Mouse (Mus musculus) embryonic facial prominence, embryonic 13.5 days (tissue): ENCODE results near the gene Ipmk. TPM values are rescaled to one million over a fixed set of nuclear protein-coding genes. Genes with fewer than 3 reads are reported as not detected.

Source experiments
- ATAC-seq: fragments of 200-750 bp; cut with Nextera tagmentation; 2 replicates; pipeline ENCODE4 v1.8.0; 2017; ENCODE audit warnings: low read depth; ENCODE audit not compliant: insufficient number of reproducible peaks, insufficient read depth, low FRiP score, low TSS enrichment
- H3K27ac ChIP-seq: fragments of 300-500 bp; sonication (generic); 2 replicates; pipeline ENCODE4 v1.5.1; 2015; ENCODE audit warnings: moderate library complexity, mild to moderate bottlenecking, inconsistent platforms
- H3K27me3 ChIP-seq: fragments of 300-500 bp; sonication (generic); 2 replicates; pipeline ENCODE4 v1.6.1; 2015; ENCODE audit warnings: mild to moderate bottlenecking, inconsistent platforms
- H3K36me3 ChIP-seq: fragments of 300-500 bp; sonication (generic); 2 replicates; pipeline ENCODE4 v1.6.1; 2015; ENCODE audit warnings: mild to moderate bottlenecking, inconsistent platforms
- H3K4me1 ChIP-seq: fragments of 300-500 bp; sonication (generic); 2 replicates; pipeline ENCODE4 v1.6.1; 2015; ENCODE audit warnings: inconsistent platforms
- H3K4me2 ChIP-seq: fragments of 300-500 bp; sonication (generic); 2 replicates; pipeline ENCODE4 v1.6.1; 2015; ENCODE audit warnings: moderate library complexity, mild to moderate bottlenecking, inconsistent platforms
- H3K4me3 ChIP-seq: fragments of 300-500 bp; sonication (generic); 2 replicates; pipeline ENCODE4 v1.5.1; 2015; ENCODE audit warnings: mild to moderate bottlenecking, inconsistent platforms
- H3K9ac ChIP-seq: fragments of 300-500 bp; sonication (generic); 2 replicates; pipeline ENCODE4 v1.6.1; 2015; ENCODE audit warnings: mild to moderate bottlenecking, inconsistent platforms
- H3K9me3 ChIP-seq: fragments of 300-500 bp; sonication (generic); 2 replicates; pipeline ENCODE4 v1.6.1; 2016; ENCODE audit warnings: inconsistent platforms
- WGBS: fragments of 180-500 bp; shearing (Covaris S2); methylation state at CpG from one replicate; pipeline ENCODE4 v1.1.7; 2015; ENCODE audit warnings: mixed read lengths; 5-methylcytosine and 5-hydroxymethylcytosine counted together
- polyA plus RNA-seq: library from polyadenylated mRNA; unstranded; fragments of >200 nt; fragmentation: Nextera tagmentation; extraction: Ambion mirVana; gene quantifications from 2 replicates; pipeline ENCODE4 v1.2.1, GENCODE M21; 2015

The Ipmk gene
- polyA plus RNA-seq, 1 experiment from 2014 or later, result 10.3 TPM

DNA sequence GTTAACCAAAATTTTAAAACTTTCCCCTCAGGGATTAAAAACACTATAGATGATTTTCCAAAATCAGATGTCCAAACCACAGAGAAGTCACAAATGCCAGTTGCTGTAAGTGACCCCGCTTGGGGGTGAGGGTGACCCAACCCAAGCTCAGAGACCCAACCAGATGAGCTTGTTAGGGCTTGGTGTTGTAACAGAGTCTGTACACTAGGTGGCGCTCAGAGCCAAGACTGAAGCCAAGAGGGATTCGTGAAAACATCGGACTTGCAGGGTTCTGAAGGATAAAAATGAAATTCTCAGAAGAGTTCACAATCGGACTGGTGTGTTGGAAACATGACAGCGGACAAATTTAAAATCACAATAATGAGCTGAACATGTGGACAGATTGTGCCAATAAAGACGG is 20.8 kb upstream of the Ipmk start:
- no peak overlapping the region for H3K27ac ChIP-seq
- H3K9ac ChIP-seq, result no peak overlapping the region
- WGBS, result 13% methylated on average over 7 of the region's 7 CpGs
- no peak overlapping the region for H3K4me3 ChIP-seq
- no peak overlapping the region for H3K4me2 ChIP-seq
- no peaks in the 10 kb centered on the region for H3K4me1 ChIP-seq
- no peaks in the 10 kb centered on the region for H3K9me3 ChIP-seq
- H3K27me3 ChIP-seq, result no peaks in the 10 kb centered on the region
- peaks cover 23% of the 10 kb centered on the region for H3K36me3 ChIP-seq
- ATAC-seq, result no peak

DNA sequence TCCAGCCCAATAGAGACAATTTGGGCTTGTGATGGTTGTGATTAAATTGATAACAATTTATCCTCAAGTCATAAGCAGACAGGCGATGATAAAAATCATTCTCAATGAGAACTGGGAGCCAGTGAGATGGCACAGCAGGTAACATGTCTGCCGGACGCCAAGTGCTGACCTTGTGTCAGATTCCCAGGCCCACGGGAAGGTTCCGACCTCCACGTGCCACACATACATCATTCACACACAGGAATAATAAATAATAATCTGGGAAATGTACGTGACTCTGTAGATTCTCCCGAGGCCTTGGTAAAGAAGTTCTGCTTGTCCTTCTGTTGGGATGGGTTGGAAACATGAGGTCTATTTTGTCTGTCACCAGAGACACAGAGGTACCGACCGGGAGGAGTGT is 20.2 kb upstream of the Ipmk start:
- H3K4me3 ChIP-seq, result no peak overlapping the region
- no peak for ATAC-seq
- H3K36me3 ChIP-seq, result peaks cover 25% of the 10 kb centered on the region
- H3K9ac ChIP-seq, result no peak overlapping the region
- no peaks in the 10 kb centered on the region for H3K27me3 ChIP-seq
- H3K4me1 ChIP-seq, result no peaks in the 10 kb centered on the region
- no peak overlapping the region for H3K27ac ChIP-seq
- WGBS, result 91% methylated on average over 10 of the region's 10 CpGs
- no peaks in the 10 kb centered on the region for H3K9me3 ChIP-seq
- H3K4me2 ChIP-seq, result no peak overlapping the region

DNA sequence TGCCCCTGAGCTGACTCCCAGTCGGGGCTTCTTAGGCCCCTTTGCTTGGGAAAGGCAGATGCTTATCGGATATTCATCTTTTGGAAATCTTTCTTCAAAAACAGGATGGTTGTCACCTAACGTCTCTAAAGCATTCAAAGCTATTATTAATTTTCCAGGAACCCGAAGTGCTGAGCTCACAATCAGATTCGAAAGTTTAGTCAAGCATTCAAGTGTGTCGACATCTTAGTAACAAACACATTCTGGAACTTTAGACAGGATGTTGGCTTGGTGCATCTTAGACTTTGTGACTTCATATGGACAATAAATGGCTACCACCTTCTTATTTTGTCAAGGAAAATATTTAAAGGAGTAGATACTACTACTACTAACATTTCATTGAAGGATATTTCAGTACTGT is 19.2 kb upstream of the Ipmk start:
- no peak overlapping the region for H3K4me2 ChIP-seq
- H3K4me1 ChIP-seq, result no peaks in the 10 kb centered on the region
- H3K27me3 ChIP-seq, result no peaks in the 10 kb centered on the region
- H3K9me3 ChIP-seq, result no peaks in the 10 kb centered on the region
- ATAC-seq, result no peak
- no peak overlapping the region for H3K4me3 ChIP-seq
- WGBS, result 86% methylated on average over 6 of the region's 6 CpGs
- peaks cover 33% of the 10 kb centered on the region for H3K36me3 ChIP-seq
- H3K27ac ChIP-seq, result no peak overlapping the region
- H3K9ac ChIP-seq, result no peak overlapping the region

DNA sequence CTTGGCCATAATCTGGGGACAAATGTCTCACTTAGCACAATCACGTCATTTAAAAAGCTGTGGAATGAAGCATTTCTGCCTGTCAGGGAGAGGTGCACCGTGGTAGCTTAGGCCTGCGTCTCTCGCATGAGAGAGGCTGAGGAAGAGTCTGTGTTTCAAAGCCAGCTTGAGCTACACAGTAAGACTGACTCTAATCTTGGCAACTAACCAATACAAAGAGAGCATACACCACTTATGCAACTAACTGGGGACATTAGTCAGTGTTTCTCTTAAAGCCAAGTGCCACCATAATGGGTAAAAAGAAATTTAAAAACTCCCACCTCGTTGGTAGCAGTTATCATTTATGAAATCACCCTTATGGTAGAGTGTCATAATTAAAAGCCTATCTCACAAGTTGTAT is 18.7 kb upstream of the Ipmk start:
- no peak overlapping the region for H3K4me2 ChIP-seq
- no peak for ATAC-seq
- peaks cover 38% of the 10 kb centered on the region for H3K36me3 ChIP-seq
- H3K4me3 ChIP-seq, result no peak overlapping the region
- H3K27me3 ChIP-seq, result no peaks in the 10 kb centered on the region
- H3K27ac ChIP-seq, result no peak overlapping the region
- H3K9me3 ChIP-seq, result no peaks in the 10 kb centered on the region
- H3K4me1 ChIP-seq, result no peaks in the 10 kb centered on the region
- H3K9ac ChIP-seq, result no peak overlapping the region
- 87% methylated on average over 5 of the region's 5 CpGs for WGBS

DNA sequence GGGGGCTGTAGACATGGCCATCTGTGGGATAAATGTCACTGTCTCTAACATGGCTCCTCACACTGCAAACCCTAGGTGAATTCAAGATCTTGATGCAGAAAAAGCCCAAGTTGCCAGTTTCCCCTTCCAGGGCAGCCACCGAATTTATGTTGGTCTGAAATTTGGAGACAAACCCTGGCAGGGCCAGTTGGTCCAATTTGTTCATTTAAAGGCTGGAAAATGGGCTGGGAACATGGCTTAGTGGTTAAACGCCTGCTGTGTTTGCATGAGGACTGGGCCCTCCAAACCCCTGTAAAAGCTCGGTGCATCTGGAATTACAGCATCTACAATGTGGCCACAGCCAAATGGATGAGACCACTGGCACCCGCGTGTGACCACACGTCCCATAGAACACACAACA is 18.3 kb upstream of the Ipmk start:
- H3K36me3 ChIP-seq, result peaks cover 42% of the 10 kb centered on the region
- no peak overlapping the region for H3K4me3 ChIP-seq
- no peaks in the 10 kb centered on the region for H3K27me3 ChIP-seq
- H3K4me2 ChIP-seq, result no peak overlapping the region
- no peak for ATAC-seq
- H3K9ac ChIP-seq, result no peak overlapping the region
- WGBS, result 91% methylated on average over 6 of the region's 6 CpGs
- no peaks in the 10 kb centered on the region for H3K9me3 ChIP-seq
- no peak overlapping the region for H3K27ac ChIP-seq
- no peaks in the 10 kb centered on the region for H3K4me1 ChIP-seq

DNA sequence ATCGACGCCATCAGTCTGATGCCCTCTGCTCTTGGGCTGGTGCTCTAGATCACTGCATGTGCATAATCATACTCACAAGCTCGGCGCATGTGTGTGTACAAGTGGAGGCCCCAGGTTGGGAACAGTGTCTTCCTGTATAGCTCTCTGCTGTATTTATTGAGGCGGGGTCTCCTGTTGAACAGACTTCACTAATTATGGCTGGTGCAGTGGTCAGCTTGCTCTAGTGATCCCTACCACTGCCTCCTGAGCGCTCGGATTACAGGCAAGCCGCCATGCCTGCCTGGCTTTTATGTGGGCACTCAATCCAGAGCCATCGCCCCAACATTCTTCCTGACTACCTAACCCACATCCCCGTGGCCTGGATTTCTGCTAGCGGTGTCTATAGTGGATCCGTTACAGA is 17.5 kb upstream of the Ipmk start:
- H3K27me3 ChIP-seq, result no peaks in the 10 kb centered on the region
- H3K4me2 ChIP-seq, result no peak overlapping the region
- H3K9ac ChIP-seq, result no peak overlapping the region
- 93% methylated on average over 12 of the region's 12 CpGs for WGBS
- ATAC-seq, result no peak
- no peaks in the 10 kb centered on the region for H3K9me3 ChIP-seq
- H3K4me3 ChIP-seq, result no peak overlapping the region
- no peak overlapping the region for H3K27ac ChIP-seq
- H3K4me1 ChIP-seq, result no peaks in the 10 kb centered on the region
- peaks cover 49% of the 10 kb centered on the region for H3K36me3 ChIP-seq

DNA sequence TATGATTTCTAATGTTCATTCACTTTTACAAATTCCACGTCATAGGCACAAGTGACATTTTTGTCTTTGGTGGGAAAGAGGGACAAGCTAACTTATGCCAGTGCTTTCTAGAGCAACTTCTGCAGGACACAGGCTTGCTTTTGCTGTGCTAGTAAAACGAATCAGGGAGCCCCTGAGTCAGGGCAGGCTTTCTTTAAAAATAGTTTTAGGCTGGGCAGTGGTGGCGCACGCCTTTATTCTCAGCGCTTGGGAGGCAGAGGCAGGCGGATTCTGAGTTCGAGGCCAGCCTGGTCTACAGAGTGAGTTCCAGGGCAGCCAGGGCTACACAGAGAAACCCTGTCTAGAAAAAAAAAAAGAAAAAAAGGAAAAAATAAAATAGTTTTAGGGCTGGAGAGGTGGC is 15.7 kb upstream of the Ipmk start:
- H3K4me2 ChIP-seq, result no peak overlapping the region
- no peaks in the 10 kb centered on the region for H3K9me3 ChIP-seq
- no peaks in the 10 kb centered on the region for H3K27me3 ChIP-seq
- peaks cover 63% of the 10 kb centered on the region for H3K36me3 ChIP-seq
- no peak overlapping the region for H3K27ac ChIP-seq
- H3K9ac ChIP-seq, result no peak overlapping the region
- H3K4me3 ChIP-seq, result no peak overlapping the region
- no peak for ATAC-seq
- H3K4me1 ChIP-seq, result no peaks in the 10 kb centered on the region
- WGBS, result 95% methylated on average over 7 of the region's 7 CpGs

DNA sequence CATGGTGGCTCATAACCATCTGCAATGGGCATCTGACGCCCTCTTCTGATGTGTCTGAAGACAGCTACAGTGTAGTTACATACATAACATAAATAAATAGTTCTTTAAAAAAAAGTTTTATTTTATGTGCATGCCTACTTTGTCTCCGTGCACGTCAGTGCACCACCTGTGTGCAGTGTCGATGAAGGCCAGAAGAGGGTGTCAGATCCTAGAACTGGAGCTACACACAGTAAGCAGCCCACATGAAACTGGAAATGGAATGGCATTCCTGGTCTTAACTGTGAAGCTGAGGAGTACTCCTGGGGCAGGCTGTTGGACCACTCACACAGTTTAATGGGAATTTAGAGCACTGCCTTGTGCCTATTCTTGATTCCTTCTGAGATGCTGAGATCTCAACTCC is 15.2 kb upstream of the Ipmk start:
- H3K9ac ChIP-seq, result no peak overlapping the region
- H3K4me3 ChIP-seq, result no peak overlapping the region
- H3K4me1 ChIP-seq, result no peaks in the 10 kb centered on the region
- no peaks in the 10 kb centered on the region for H3K27me3 ChIP-seq
- H3K36me3 ChIP-seq, result peaks cover 63% of the 10 kb centered on the region
- H3K27ac ChIP-seq, result no peak overlapping the region
- 90% methylated on average over 4 of the region's 4 CpGs for WGBS
- no peak overlapping the region for H3K4me2 ChIP-seq
- H3K9me3 ChIP-seq, result no peaks in the 10 kb centered on the region
- no peak for ATAC-seq

DNA sequence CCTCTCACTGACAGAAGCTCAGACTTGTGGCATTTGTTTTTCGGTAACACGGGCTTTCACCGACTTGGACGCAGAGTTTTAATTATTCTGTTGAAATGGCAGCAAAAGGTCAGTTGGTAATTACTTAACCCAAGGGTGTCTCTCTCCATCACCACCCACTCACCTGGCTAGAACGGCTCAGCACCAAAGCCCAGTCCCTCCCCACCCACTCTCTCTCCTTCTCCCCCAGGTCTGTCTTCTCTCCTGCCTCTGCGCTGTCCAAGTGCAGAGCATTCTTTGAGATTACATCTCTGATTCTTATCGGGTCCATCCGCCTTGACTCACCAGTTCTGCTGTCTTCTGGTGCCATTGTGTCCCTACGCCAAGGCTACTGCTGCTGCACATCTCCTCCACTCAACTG is 14.7 kb upstream of the Ipmk start:
- peaks cover 63% of the 10 kb centered on the region for H3K36me3 ChIP-seq

DNA sequence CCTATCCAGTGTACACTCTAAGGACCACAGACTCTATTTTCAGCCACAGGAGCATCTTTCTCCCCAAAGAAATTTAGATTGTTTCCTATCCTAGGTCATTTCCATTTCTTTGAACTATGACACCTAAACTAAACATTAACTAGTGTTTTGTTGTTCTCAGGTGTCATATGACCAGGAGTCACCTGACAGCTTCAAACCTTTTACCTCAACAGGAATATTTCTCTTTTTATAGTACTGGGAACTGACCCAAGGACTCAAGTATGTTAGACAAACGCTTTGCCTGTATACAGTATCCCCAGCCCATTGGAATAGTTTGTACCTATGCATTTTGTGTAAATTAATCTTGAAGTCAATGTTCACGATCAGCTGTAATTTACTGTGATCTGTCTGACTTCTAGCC is 9.8 kb upstream of the Ipmk start:
- Histone ChIP-seq H3K9ac (no peak overlapping the region), H3K36me3 (peaks cover 34% of the 10 kb centered on the region), H3K4me2 (no peak overlapping the region), H3K4me1 (peaks cover 19% of the 10 kb centered on the region), H3K9me3 (no peaks in the 10 kb centered on the region), H3K27me3 (no peaks in the 10 kb centered on the region), H3K4me3 (no peak overlapping the region), H3K27ac (no peak overlapping the region)
- WGBS, result 82% methylated on average over 2 of the region's 2 CpGs
- ATAC-seq, result no peak

More for the DNA sequence above, 14.7 kb upstream of the Ipmk start:
- no peak for ATAC-seq
- no peak overlapping the region for H3K27ac ChIP-seq
- no peaks in the 10 kb centered on the region for H3K27me3 ChIP-seq
- H3K4me2 ChIP-seq, result no peak overlapping the region
- H3K4me3 ChIP-seq, result no peak overlapping the region
- no peak overlapping the region for H3K9ac ChIP-seq
- H3K9me3 ChIP-seq, result no peaks in the 10 kb centered on the region
- 95% methylated on average over 9 of the region's 9 CpGs for WGBS
- H3K4me1 ChIP-seq, result no peaks in the 10 kb centered on the region

DNA sequence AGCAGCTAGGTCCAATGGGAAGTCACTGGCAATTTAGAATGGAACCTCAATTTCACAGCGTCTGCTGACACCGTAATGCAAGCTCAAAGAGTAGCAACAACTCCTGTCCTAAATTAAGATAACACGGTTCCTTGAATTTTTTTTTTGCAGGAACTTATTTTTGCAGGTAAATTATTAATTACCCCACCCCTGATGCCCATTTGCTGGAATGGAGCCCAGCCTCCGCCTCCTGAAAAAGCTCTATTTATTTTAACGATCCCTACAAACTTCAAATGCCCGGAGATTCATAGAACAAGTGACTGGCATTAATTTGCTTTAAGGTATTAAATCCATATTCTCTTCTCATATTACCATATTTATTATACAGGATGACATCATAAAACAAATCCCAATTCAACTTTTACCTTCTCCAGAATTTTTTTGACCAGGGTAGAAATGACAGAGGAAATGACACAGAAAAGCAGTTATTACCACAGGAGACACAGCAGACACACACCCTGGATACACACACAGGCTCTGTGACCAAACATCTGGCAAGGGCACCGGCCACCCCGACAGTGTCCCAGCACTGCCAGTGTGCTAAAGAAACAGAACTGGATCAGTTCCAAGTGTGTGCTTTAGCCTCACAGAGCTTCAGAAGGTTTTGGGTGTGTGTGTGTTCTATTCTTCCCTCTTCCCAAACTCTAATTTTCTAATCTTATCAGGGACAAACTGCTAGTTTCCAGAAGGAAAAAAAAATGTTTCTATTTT is 9.2 kb upstream of the Ipmk start:
- no peak overlapping the region for H3K27ac ChIP-seq
- ATAC-seq, result no peak
- H3K4me3 ChIP-seq, result no peak overlapping the region
- H3K9ac ChIP-seq, result no peak overlapping the region
- no peaks in the 10 kb centered on the region for H3K9me3 ChIP-seq
- peaks cover 30% of the 10 kb centered on the region for H3K36me3 ChIP-seq
- H3K4me2 ChIP-seq, result no peak overlapping the region
- WGBS, result 70% methylated on average over 8 of the region's 8 CpGs
- H3K4me1 ChIP-seq, result peaks cover 23% of the 10 kb centered on the region
- no peaks in the 10 kb centered on the region for H3K27me3 ChIP-seq

DNA sequence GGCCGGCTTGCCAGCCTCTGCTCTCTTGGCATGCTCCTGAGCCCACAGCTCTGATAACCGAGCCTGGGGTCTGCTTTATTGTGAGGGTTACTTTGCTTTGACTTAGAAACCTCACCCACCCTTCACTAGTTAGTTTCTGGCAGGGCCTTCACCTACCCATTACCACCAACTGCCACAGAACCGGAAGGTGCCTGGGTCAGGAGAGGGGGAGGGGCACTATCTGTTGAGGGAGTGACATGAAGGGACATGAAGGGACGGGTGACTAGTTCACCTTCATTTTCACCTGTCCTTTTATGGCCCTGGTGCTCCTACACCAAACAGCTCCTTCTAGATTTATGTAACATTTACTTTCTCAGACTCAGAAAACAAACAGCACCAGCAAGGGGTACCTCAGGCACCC is 8.1 kb upstream of the Ipmk start:
- peaks cover 30% of the 10 kb centered on the region for H3K4me1 ChIP-seq
- no peak overlapping the region for H3K27ac ChIP-seq
- ATAC-seq, result no peak
- WGBS, result 68% methylated on average over 4 of the region's 4 CpGs
- H3K9ac ChIP-seq, result no peak overlapping the region
- H3K27me3 ChIP-seq, result no peaks in the 10 kb centered on the region
- no peak overlapping the region for H3K4me3 ChIP-seq
- H3K9me3 ChIP-seq, result no peaks in the 10 kb centered on the region
- H3K4me2 ChIP-seq, result no peak overlapping the region
- H3K36me3 ChIP-seq, result peaks cover 18% of the 10 kb centered on the region
